Mouse (Mus musculus): ENCODE results near the gene Emsy. TPM values are rescaled to one million over a fixed set of nuclear protein-coding genes. Genes with fewer than 3 reads are reported as not detected.

The Emsy gene
- total and polyA plus RNA-seq, 2 experiments from 2014 or later: 8.8 to 20.1 TPM

DNA sequence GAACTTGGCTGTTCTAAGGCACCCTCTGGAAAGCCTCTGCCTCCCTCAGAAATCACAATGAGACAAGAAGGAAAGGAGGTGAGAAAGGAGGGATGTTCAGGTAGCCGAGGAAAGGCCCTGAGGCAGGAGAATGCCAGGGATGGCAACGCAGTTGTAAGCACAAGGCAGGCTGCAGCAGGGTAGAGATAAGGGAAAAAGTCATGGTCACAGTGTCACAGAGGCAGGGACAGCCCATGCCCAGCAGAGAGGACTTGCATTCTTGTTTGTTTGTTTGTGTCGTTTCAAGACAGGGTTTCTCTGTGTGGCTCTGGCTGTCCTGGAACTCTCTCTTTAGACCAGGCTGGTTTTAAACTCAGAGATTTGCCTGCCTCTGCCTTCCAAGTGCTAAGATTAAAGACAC, 105.5 kb downstream of the Emsy start:
- Histone ChIP-seq H3K36me3 (replicated peaks; ENCODE audit: control insufficient read depth, insufficient read depth, low read length) (no peaks in the 10 kb centered on the region), H3K9ac (replicated peaks; ENCODE audit: low read depth, low read length) (no peak overlapping the region), H3K4me2 (ENCODE audit: low read depth, low read length) (no peak overlapping the region), H3K4me1 (ENCODE audit: control insufficient read depth, insufficient read depth) (peaks cover 25% of the 10 kb centered on the region), H3K4me3 (ENCODE audit: low read depth, low read length) (no peak overlapping the region), H3K27me3 (ENCODE audit: control insufficient read depth, insufficient read depth, low read length) (no peaks in the 10 kb centered on the region), H3K27ac (ENCODE audit: low read depth) (peak overlapping the region; percentile 82), H3K9me3 (replicated peaks; ENCODE audit: control insufficient read depth, low read length) (no peaks in the 10 kb centered on the region)
- TF ChIP-seq EP300 (IDR thresholded peaks at IDR 0.05; ENCODE audit: low read depth) (no peak), CTCF (IDR thresholded peaks at IDR 0.05; ENCODE audit: low read depth) (no peak)
- WGBS: 20% methylated on average over 3 of the region's 3 CpGs
- ATAC-seq (ENCODE audit: insufficient read depth, low read depth) (no peak; the same call in 1 of the 2 replicates), DNase-seq (ENCODE audit: low spot score) (no peak)

DNA sequence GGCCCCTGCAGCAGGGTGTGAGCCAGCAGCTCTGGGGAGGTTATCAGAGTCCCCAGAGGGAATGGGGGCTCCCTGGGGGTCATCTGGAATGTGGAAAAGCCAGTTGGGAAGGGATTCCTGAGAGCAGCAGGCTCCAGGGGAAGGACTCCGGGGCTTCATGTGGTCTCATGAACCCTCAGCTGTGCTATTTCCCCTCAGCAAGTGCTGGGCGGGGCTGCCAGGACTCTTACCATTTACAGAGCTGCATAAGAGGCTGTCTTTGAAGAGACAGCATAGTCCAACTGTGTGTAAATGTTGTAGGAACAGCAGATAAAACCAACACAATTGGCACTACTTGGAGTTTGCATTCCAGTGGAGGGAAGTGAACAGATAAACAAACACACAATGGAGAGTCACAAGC, 106.0 kb downstream of the Emsy start:
- H3K9ac ChIP-seq (replicated peaks; ENCODE audit: low read depth, low read length): no peak overlapping the region
- H3K36me3 ChIP-seq (replicated peaks; ENCODE audit: control insufficient read depth, insufficient read depth, low read length): no peaks in the 10 kb centered on the region
- peaks cover 25% of the 10 kb centered on the region for H3K4me1 ChIP-seq (ENCODE audit: control insufficient read depth, insufficient read depth)
- H3K9me3 ChIP-seq (replicated peaks; ENCODE audit: control insufficient read depth, low read length): no peaks in the 10 kb centered on the region
- no peaks in the 10 kb centered on the region for H3K27me3 ChIP-seq (ENCODE audit: control insufficient read depth, insufficient read depth, low read length)
- no peak for TF ChIP-seq EP300 (IDR thresholded peaks at IDR 0.05; ENCODE audit: low read depth)
- 10% methylated on average over 2 of the region's 2 CpGs for WGBS
- peak; percentile 44 for DNase-seq (ENCODE audit: low spot score)
- H3K27ac ChIP-seq (ENCODE audit: low read depth): peak overlapping the region; percentile 82
- no peak overlapping the region for H3K4me2 ChIP-seq (ENCODE audit: low read depth, low read length)
- H3K4me3 ChIP-seq (ENCODE audit: low read depth, low read length): no peak overlapping the region
- peak; percentile 83 for ATAC-seq (ENCODE audit: insufficient read depth, low read depth)

DNA sequence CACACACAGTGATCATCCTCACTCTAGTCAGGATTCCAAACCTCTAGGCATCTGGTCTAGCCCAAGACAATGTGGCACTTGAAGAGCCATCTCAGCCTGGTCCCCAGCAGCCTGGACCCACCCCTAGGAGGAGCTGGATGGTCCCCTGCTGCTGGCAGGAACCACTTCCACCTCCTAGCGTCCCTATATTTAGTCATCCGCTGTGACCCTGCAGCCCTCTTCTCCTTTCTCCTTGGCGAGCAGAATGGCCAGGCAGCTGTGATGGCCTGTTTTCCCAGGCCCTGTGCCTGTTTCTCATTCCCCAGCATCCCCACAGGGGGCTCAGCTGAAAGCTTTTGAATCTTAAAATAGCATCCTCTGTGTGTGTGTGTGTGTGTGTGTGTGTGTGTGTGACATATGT, 107.7 kb downstream of the Emsy start:
- Histone ChIP-seq H3K4me3 (ENCODE audit: low read depth, low read length) (no peak overlapping the region), H3K9ac (replicated peaks; ENCODE audit: low read depth, low read length) (no peak overlapping the region), H3K9me3 (replicated peaks; ENCODE audit: control insufficient read depth, low read length) (no peaks in the 10 kb centered on the region), H3K4me2 (ENCODE audit: low read depth, low read length) (no peak overlapping the region), H3K36me3 (replicated peaks; ENCODE audit: control insufficient read depth, insufficient read depth, low read length) (no peaks in the 10 kb centered on the region), H3K27ac (ENCODE audit: low read depth) (peak overlapping the region; percentile 36; the same call in 1 of the 2 replicates), H3K4me1 (ENCODE audit: control insufficient read depth, insufficient read depth) (peaks cover 27% of the 10 kb centered on the region), H3K27me3 (ENCODE audit: control insufficient read depth, insufficient read depth, low read length) (no peaks in the 10 kb centered on the region)
- peak; percentile 14 for TF ChIP-seq CTCF (IDR thresholded peaks at IDR 0.05; ENCODE audit: low read depth)
- TF ChIP-seq EP300 (IDR thresholded peaks at IDR 0.05; ENCODE audit: low read depth): no peak
- 9% methylated on average over 3 of the region's 3 CpGs for WGBS
- ATAC-seq (ENCODE audit: insufficient read depth, low read depth) (peak; percentile 65), DNase-seq (ENCODE audit: low spot score) (peak; percentile 45)

DNA sequence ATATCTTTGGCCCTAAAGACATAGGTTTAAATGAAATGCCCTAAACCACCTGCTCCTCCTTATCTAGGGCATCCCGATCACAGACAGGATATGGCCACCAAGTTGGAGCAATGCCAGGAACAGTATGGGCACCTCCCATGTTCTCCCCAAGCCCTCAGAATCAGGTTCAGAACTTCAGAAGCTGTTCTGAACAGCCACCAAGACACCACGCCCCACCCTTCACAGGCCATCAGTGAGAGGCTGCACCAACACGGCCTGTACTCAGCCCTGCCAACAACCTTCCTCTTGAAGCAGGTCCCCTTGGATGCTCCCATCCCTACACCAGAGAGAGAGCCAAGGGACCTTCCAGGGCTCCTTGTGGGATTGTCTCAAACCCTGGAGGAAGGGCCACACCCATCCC, 112.0 kb downstream of the Emsy start:
- H3K4me2 ChIP-seq (ENCODE audit: low read depth, low read length): no peak overlapping the region
- no peak overlapping the region for H3K9ac ChIP-seq (replicated peaks; ENCODE audit: low read depth, low read length)
- no peak for DNase-seq (ENCODE audit: low spot score)
- ATAC-seq (ENCODE audit: insufficient read depth, low read depth): no peak
- no peaks in the 10 kb centered on the region for H3K36me3 ChIP-seq (replicated peaks; ENCODE audit: control insufficient read depth, insufficient read depth, low read length)
- H3K27me3 ChIP-seq (ENCODE audit: control insufficient read depth, insufficient read depth, low read length): no peaks in the 10 kb centered on the region
- TF ChIP-seq CTCF (IDR thresholded peaks at IDR 0.05; ENCODE audit: low read depth) (no peak), EP300 (IDR thresholded peaks at IDR 0.05; ENCODE audit: low read depth) (no peak)
- H3K4me1 ChIP-seq (ENCODE audit: control insufficient read depth, insufficient read depth): peaks cover 16% of the 10 kb centered on the region
- H3K27ac ChIP-seq (ENCODE audit: low read depth): no peak overlapping the region
- no peaks in the 10 kb centered on the region for H3K9me3 ChIP-seq (replicated peaks; ENCODE audit: control insufficient read depth, low read length)
- 41% methylated on average over 3 of the region's 3 CpGs for WGBS
- H3K4me3 ChIP-seq (ENCODE audit: low read depth, low read length): no peak overlapping the region

DNA sequence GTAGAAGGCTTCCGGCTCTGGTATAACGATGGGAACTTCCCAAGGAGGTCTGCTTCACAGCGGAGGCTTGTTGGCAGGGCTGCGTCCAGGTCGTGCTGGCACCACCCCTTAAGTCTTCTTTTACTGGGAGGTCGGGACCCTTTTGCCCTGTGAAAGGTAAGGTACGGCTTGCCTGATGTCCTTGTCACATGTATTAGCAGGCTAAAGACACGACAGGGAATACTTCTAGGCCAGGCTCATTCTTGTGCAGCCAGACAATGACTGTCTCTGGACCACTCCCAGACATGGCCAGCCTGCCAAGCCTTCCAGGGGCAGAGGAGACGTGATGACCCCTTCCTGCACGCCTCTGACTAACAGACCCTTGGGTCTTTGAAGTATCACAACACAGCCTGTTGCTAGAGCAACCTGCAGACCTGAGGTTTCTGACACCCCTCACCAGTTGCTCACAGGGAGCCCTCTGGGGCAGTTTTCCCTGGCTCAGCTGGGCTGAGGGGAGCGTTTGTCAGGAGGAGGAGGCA, 112.7 kb downstream of the Emsy start:
- no peak for ATAC-seq (ENCODE audit: insufficient read depth, low read depth)
- Histone ChIP-seq H3K36me3 (replicated peaks; ENCODE audit: control insufficient read depth, insufficient read depth, low read length) (no peaks in the 10 kb centered on the region), H3K4me3 (ENCODE audit: low read depth, low read length) (no peak overlapping the region), H3K9me3 (replicated peaks; ENCODE audit: control insufficient read depth, low read length) (no peaks in the 10 kb centered on the region), H3K4me2 (ENCODE audit: low read depth, low read length) (no peak overlapping the region), H3K4me1 (ENCODE audit: control insufficient read depth, insufficient read depth) (peaks cover 11% of the 10 kb centered on the region), H3K27ac (ENCODE audit: low read depth) (peak overlapping the region; percentile 41; the same call in 1 of the 2 replicates), H3K27me3 (ENCODE audit: control insufficient read depth, insufficient read depth, low read length) (no peaks in the 10 kb centered on the region), H3K9ac (replicated peaks; ENCODE audit: low read depth, low read length) (no peak overlapping the region)
- TF ChIP-seq CTCF (IDR thresholded peaks at IDR 0.05; ENCODE audit: low read depth) (no peak), EP300 (IDR thresholded peaks at IDR 0.05; ENCODE audit: low read depth) (no peak)
- WGBS: 64% methylated on average over 11 of the region's 11 CpGs
- no peak for DNase-seq (ENCODE audit: low spot score)

DNA sequence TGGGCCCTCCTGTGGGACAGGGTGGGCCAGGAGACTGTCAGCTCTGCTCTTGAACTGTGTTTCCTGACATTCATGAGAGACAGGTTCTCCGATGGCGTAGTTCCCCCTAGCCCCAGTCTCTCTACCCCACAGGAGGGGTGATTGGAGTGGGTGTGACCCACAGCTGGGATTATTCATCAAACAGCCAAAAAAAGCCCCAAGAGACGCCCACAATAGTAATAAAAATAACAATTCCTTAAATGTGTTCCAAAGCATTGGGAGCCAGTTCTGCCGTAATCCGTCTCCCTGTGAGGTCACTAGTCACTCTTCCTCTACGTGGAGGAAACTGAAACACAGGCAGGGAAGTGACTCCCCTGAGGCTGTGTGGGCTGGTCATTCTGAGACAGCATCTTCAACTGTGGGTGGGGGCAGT, 113.8 kb downstream of the Emsy start:
- H3K4me2 ChIP-seq (ENCODE audit: low read depth, low read length): no peak overlapping the region
- H3K9ac ChIP-seq (replicated peaks; ENCODE audit: low read depth, low read length): no peak overlapping the region
- no peak for ATAC-seq (ENCODE audit: insufficient read depth, low read depth)
- H3K27me3 ChIP-seq (ENCODE audit: control insufficient read depth, insufficient read depth, low read length): no peaks in the 10 kb centered on the region
- H3K4me1 ChIP-seq (ENCODE audit: control insufficient read depth, insufficient read depth): peaks cover 17% of the 10 kb centered on the region
- 50% methylated on average over 6 of the region's 6 CpGs for WGBS
- no peaks in the 10 kb centered on the region for H3K9me3 ChIP-seq (replicated peaks; ENCODE audit: control insufficient read depth, low read length)
- H3K4me3 ChIP-seq (ENCODE audit: low read depth, low read length): no peak overlapping the region
- peak; percentile 40 for DNase-seq (ENCODE audit: low spot score)
- TF ChIP-seq CTCF (IDR thresholded peaks at IDR 0.05; ENCODE audit: low read depth) (no peak), EP300 (IDR thresholded peaks at IDR 0.05; ENCODE audit: low read depth) (no peak; the same call in 1 of the 2 replicates)
- H3K27ac ChIP-seq (ENCODE audit: low read depth): peak overlapping the region; percentile 41; the same call in 1 of the 2 replicates
- no peaks in the 10 kb centered on the region for H3K36me3 ChIP-seq (replicated peaks; ENCODE audit: control insufficient read depth, insufficient read depth, low read length)

Measured in heart, postnatal 0 days (tissue).